Mouse (Mus musculus) brain, embryonic 14.5 days (tissue): ENCODE measurements around the gene Ctsd.

ENCODE experiments used
- CTCF ChIP-seq: fragments of 200-500 bp; IDR thresholded peaks from 2 replicates; pipeline ENCODE4 v1.5.1; 2012; ENCODE audit warnings: inconsistent platforms, mild to moderate bottlenecking, moderate library complexity, borderline replicate concordance; ENCODE audit not compliant: insufficient read depth, insufficient read length; ENCODE audit errors: extremely low read depth
- POLR2A ChIP-seq: fragments of 200-500 bp; IDR thresholded peaks from 2 replicates; pipeline ENCODE4 v1.6.1; 2012; ENCODE audit warnings: mild to moderate bottlenecking, inconsistent platforms, borderline replicate concordance; ENCODE audit not compliant: poor library complexity, insufficient read depth, insufficient read length, severe bottlenecking; ENCODE audit errors: extremely low read depth

DNA sequence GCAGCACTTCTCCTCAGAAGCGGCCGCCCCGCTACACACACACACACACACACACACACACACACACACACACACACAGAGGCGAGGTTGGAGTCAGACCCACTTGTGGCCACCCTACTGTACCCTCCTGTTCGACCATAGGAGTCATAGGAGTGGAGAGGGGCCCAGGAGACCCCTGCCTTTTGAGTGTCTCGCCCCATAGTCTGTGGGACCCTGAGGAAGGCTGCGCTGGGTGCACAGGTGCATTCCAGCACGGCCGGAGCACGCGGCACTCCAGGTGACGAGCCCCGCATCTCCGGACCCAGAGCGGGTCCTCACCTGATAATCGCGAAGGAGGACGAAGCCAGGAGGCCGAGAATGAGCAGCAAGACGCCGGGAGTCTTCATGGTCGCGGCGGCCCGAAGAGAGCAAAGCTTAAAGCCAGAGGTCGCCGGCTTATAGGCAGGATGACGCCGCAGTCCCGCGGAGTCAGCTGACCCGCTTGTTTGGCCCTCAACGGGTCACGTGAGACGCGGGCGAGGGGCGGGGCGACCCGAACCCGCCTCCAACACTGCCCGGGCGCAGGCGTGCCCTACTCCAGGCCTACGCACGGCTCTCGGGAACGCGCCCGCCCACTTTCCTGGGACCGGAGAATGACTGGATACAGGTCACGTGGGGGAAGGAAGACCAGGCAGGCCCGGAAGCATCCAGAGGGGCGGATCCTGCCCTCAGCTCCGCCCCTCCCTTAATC, at the start of gene Ctsd:
- TF ChIP-seq CTCF: no peak
- TF ChIP-seq POLR2A: peak; percentile 45; the same call in 1 of the 2 replicates
